Mouse (Mus musculus) stomach, postnatal 0 days (tissue): ENCODE data around the gene Cpt1c. TPM values are rescaled to one million over a fixed set of nuclear protein-coding genes. Genes with fewer than 3 reads are reported as not detected.

Source experiments
- ATAC-seq: fragments of 200-750 bp; cut with Nextera tagmentation; 2 replicates; pipeline ENCODE4 v1.8.0; 2017; ENCODE audit not compliant: low FRiP score, low TSS enrichment
- DNase-seq: peaks from one replicate; pipeline ENCODE4 v3.0.0-alpha.2; 2016; ENCODE audit warnings: low spot score
- H3K27ac ChIP-seq: fragments of 300-500 bp; sonication (generic); replicated peaks from 2 replicates; pipeline ENCODE4 v1.5.1; 2014; ENCODE audit warnings: mild to moderate bottlenecking, control low read depth
- H3K27me3 ChIP-seq: fragments of 300-500 bp; sonication (generic); 2 replicates; pipeline ENCODE4 v1.6.1; 2014; ENCODE audit warnings: low read length; ENCODE audit not compliant: control insufficient read depth, insufficient read depth
- H3K36me3 ChIP-seq: fragments of 300-500 bp; sonication (generic); 2 replicates; pipeline ENCODE4 v1.6.1; 2014; ENCODE audit warnings: low read length, mixed read lengths; ENCODE audit not compliant: control insufficient read depth, insufficient read depth
- H3K4me1 ChIP-seq: fragments of 300-500 bp; sonication (generic); replicated peaks from 2 replicates; pipeline ENCODE4 v1.6.1; 2014; ENCODE audit warnings: antibody characterized with exemption; ENCODE audit not compliant: control insufficient read depth, insufficient read depth
- H3K4me2 ChIP-seq: fragments of 300-500 bp; sonication (generic); replicated peaks from 2 replicates; pipeline ENCODE4 v1.6.1; 2014; ENCODE audit warnings: low read depth, mild to moderate bottlenecking, control low read depth, moderate library complexity
- H3K4me3 ChIP-seq: fragments of 300-500 bp; sonication (generic); 2 replicates; pipeline ENCODE4 v1.5.1; 2014; ENCODE audit warnings: low read depth, low read length, control low read depth
- H3K9ac ChIP-seq: fragments of 300-500 bp; sonication (generic); 2 replicates; pipeline ENCODE4 v1.6.1; 2014; ENCODE audit warnings: mild to moderate bottlenecking, low read length, control low read depth, mixed read lengths
- H3K9me3 ChIP-seq: fragments of 300-500 bp; sonication (generic); 2 replicates; pipeline ENCODE4 v1.6.1; 2016; ENCODE audit warnings: low read length; ENCODE audit not compliant: control insufficient read depth
- CTCF ChIP-seq: IDR thresholded peaks from 2 replicates; pipeline ENCODE4 v1.5.1; 2016; ENCODE audit warnings: antibody characterized with exemption, low read depth, mild to moderate bottlenecking, moderate library complexity
- EP300 ChIP-seq: optimal IDR thresholded peaks from 2 replicates; pipeline ENCODE3; 2016; ENCODE audit warnings: antibody characterized with exemption
- WGBS: fragments of 180-500 bp; shearing (Covaris S2); extraction: QIAGEN DNeasy Blood & Tissue Kit; methylation state at CpG from one replicate; pipeline ENCODE4 v1.1.7; 2014; 5-methylcytosine and 5-hydroxymethylcytosine counted together
- polyA plus RNA-seq: library from polyadenylated mRNA; unstranded; fragments of >200 nt; fragmentation: Nextera tagmentation; extraction: Ambion mirVana; gene quantifications from 2 replicates; pipeline ENCODE4 v1.2.1, GENCODE M21; 2015

The Cpt1c gene
- polyA plus RNA-seq, 1 experiment from 2014 or later = 5.6 TPM

DNA sequence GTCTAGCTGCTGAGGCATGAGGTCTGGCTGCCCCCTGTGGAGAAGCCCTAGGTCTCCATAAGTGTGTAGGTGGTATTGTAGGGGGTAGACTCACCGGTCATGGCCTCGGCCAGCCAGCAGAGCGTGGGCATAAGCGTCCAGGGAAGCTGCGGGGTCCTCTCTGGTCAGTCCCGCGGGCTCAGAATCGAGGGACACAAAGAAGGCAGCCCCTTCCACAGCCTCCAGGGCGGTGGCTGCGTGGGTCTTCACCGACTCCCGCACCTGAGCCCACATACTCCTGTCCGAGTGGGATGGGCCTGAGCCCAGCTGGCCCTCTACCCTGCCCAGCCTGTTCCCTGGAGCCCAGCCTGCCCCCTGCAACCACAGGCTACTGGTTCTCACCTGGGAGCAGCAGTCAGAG lies 9.7 kb downstream of the Cpt1c start:
- TF ChIP-seq CTCF (no peak), EP300 (no peak)
- H3K9ac ChIP-seq = no peak overlapping the region
- ATAC-seq = no peak

DNA sequence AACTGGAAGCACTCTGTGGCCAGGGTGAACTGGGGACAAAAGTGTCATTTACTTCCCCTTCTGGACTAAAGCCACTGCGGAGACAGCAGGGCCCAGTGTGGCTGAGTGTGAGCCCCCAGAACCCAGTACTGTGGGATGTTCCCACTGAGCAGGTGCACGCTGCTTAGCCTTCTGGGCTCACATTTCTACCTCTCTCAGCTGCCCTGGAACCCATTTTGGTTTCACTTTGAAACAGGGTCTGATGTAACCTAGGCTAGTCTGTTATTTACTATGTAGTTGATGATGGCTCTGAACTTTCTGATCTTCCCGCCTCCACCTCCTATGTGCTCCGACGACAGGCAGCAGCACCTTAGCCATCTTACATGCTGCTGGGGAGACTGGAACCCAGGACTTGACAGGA lies 11.8 kb downstream of the Cpt1c start:
- WGBS = 86% methylated on average over 5 of the region's 5 CpGs
- no peak for DNase-seq
- Histone ChIP-seq H3K9me3 (no peaks in the 10 kb centered on the region), H3K36me3 (no peaks in the 10 kb centered on the region), H3K4me2 (no peak overlapping the region), H3K27me3 (no peaks in the 10 kb centered on the region), H3K9ac (no peak overlapping the region), H3K4me1 (no peaks in the 10 kb centered on the region; the same call in 1 of the 2 replicates), H3K4me3 (no peak overlapping the region), H3K27ac (no peak overlapping the region)
- TF ChIP-seq EP300 (no peak), CTCF (no peak)
- no peak for ATAC-seq

More for the DNA sequence above, 9.7 kb downstream of the Cpt1c start:
- no peaks in the 10 kb centered on the region; the same call in 1 of the 2 replicates for H3K4me1 ChIP-seq
- 98% methylated on average over 13 of the region's 13 CpGs for WGBS
- H3K27ac ChIP-seq = no peak overlapping the region
- H3K4me2 ChIP-seq = no peak overlapping the region
- 0 out of 2 replicates have a peak, but pooled peaks cover 2% of the 10 kb centered on the region for H3K36me3 ChIP-seq
- H3K9me3 ChIP-seq = no peaks in the 10 kb centered on the region
- no peak overlapping the region for H3K4me3 ChIP-seq
- no peak for DNase-seq
- H3K27me3 ChIP-seq = no peaks in the 10 kb centered on the region

DNA sequence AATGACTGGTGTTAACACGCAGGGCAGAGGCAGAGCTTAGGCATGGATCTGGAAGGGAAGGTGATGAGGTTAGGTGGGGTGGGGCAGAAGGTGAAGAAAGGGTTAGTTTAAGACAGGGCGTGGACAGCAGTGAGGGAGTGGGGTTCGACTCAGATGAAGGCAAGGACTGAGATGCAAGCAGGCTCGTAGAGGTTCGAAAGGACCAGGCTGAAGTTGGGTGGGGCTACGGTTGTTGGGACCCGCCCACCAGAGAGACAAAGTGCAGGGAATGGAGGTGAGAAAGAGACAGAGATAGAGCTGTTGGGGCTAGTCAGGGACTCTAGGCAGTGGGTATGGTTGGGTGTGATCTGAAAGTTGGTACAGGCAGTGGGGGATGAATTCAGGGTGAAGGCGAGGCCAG lies 12.3 kb downstream of the Cpt1c start:
- WGBS = 53% methylated on average over 8 of the region's 8 CpGs
- no peak overlapping the region for H3K9ac ChIP-seq
- H3K27ac ChIP-seq = no peak overlapping the region
- no peaks in the 10 kb centered on the region for H3K36me3 ChIP-seq
- no peak overlapping the region for H3K4me2 ChIP-seq
- no peak for TF ChIP-seq EP300
- no peak for TF ChIP-seq CTCF
- no peaks in the 10 kb centered on the region for H3K27me3 ChIP-seq
- H3K4me3 ChIP-seq = no peak overlapping the region
- H3K4me1 ChIP-seq = no peaks in the 10 kb centered on the region; the same call in 1 of the 2 replicates
- DNase-seq = no peak
- no peaks in the 10 kb centered on the region for H3K9me3 ChIP-seq
- ATAC-seq = no peak

- no peaks in the 10 kb centered on the region; the same call in 1 of the 2 replicates for H3K4me1 ChIP-seq
- no peaks in the 10 kb centered on the region for H3K27me3 ChIP-seq
- no peak overlapping the region for H3K9ac ChIP-seq
- no peak overlapping the region for H3K4me3 ChIP-seq
- DNase-seq = no peak
- no peak overlapping the region for H3K27ac ChIP-seq
- WGBS = 83% methylated on average over 13 of the region's 13 CpGs
- no peaks in the 10 kb centered on the region for H3K36me3 ChIP-seq
- H3K9me3 ChIP-seq = no peaks in the 10 kb centered on the region
- H3K4me2 ChIP-seq = no peak overlapping the region
- ATAC-seq = no peak
- TF ChIP-seq CTCF (no peak), EP300 (no peak)
Observed at GRCm38 (mm10) chr7:44960512-44960910, 14.1 kb downstream of the Cpt1c start.

- Histone ChIP-seq H3K4me1 (no peaks in the 10 kb centered on the region; the same call in 1 of the 2 replicates), H3K9me3 (no peaks in the 10 kb centered on the region), H3K36me3 (no peaks in the 10 kb centered on the region), H3K27me3 (no peaks in the 10 kb centered on the region), H3K27ac (no peak overlapping the region), H3K4me2 (no peak overlapping the region), H3K9ac (no peak overlapping the region), H3K4me3 (no peak overlapping the region)
- 74% methylated on average over 10 of the region's 10 CpGs for WGBS
- no peak for DNase-seq
- TF ChIP-seq CTCF (no peak), EP300 (no peak)
- no peak for ATAC-seq
Observed at GRCm38 (mm10) chr7:44959874-44960511, 14.7 kb downstream of the Cpt1c start.

- no peak for TF ChIP-seq EP300
- no peak for TF ChIP-seq CTCF
- H3K27me3 ChIP-seq = no peaks in the 10 kb centered on the region
- no peak overlapping the region for H3K4me3 ChIP-seq
- H3K4me1 ChIP-seq = no peaks in the 10 kb centered on the region; the same call in 1 of the 2 replicates
- no peaks in the 10 kb centered on the region for H3K9me3 ChIP-seq
- no peak for ATAC-seq
- H3K4me2 ChIP-seq = no peak overlapping the region
- 73% methylated on average over 8 of the region's 8 CpGs for WGBS
- H3K36me3 ChIP-seq = no peaks in the 10 kb centered on the region
- DNase-seq = no peak
- no peak overlapping the region for H3K27ac ChIP-seq
- no peak overlapping the region for H3K9ac ChIP-seq
Observed at GRCm38 (mm10) chr7:44959281-44959680, 15.4 kb downstream of the Cpt1c start.
